Mouse (Mus musculus): ENCODE results near the gene Rnf130.

The Rnf130 gene

GRCm38 (mm10) chr11:50145529-50145928, 120.4 kb downstream of the Rnf130 start:
- peak in 1 of 2 experiments; percentile 15 for DNase-seq

- DNase-seq, result no peak
Observed at GRCm38 (mm10) chr11:50146121-50146520, 121.0 kb downstream of the Rnf130 start.

DNA sequence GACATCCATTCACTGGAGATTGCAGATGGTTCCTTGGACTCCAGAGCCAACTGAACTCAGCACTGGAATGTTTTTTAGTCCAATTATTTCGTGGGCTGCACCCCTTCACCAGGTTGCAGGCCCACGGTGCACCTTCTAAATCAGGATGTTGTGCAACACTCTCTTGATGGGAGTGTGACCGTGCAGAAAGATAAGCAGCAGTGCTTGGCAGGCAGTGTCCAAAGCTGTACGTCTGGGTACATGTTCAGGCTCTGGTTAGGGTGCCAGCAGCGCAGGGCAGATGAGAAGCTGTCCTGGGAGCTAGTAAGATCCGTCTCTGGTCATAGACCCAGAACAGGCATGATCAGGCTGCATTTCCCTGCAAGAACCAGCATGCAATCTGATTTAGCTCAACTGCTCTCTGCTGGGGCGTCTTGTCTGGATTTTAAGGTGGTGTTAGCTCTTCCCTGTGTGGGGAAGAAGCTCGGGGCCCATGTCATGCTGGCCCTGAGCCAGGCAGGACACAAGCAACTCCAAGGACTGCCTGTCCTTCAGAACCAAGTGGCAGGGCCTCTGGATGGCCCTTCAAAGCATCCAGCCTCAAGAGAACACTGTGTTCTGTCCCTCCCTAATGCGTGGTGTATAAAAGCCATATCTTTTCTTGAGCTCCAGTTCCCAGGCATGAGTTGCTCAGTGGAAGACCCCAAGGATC, 122.3 kb downstream of the Rnf130 start:
- no peak for DNase-seq

- DNase-seq, result peak; percentile 52 to 63
Observed at GRCm38 (mm10) chr11:50147958-50148476, 122.9 kb downstream of the Rnf130 start.

DNA sequence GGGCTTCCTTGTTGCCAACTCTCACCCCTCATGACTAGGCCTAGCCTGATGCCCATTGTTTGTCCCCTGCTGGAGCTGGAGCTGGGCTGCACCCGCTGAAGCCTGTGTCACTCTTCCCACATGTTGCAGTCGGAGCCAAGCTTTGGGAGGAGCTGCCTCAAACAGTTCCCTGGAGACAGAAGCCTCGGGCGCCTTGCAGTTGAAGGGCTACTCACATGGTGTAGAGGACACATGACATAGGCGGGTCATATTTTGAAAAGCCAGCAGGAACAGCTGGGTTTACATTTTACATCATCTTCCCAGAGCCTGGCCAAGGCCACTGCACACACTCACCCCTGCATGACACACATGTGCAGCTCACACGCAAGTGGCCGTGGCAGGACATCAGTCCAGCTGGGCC, 124.1 kb downstream of the Rnf130 start:
- no peak for DNase-seq

GRCm38 (mm10) chr11:50149603-50150150, 124.5 kb downstream of the Rnf130 start:
- no peak for DNase-seq

DNA sequence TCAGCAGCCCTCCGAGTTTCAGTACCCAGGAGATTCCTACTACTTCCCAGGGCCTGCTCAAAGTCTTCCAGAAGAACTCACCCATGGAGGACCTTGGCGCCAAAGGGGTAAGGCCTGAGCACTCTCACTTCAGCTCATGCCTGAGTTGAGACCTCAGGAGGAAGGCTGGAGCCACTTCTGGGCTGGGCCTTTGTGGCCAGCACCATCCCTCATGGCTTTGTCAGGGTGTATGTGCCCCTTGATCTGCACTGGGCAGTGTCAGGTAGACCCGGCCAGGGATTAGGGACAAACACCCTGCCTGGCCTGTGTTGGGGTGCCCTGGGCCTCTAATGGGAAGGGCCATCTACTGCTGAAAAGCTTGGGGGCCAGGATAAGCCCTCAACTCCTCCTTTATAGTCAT, 126.2 kb downstream of the Rnf130 start:
- DNase-seq, result no peak

- no peak for DNase-seq
Observed at GRCm38 (mm10) chr11:50154166-50154565, 129.0 kb downstream of the Rnf130 start.
